Mouse (Mus musculus) liver, embryonic 13.5 days (tissue): ENCODE data around the gene Fam222b. TPM values are rescaled to one million over a fixed set of nuclear protein-coding genes. Genes with fewer than 3 reads are reported as not detected.

ENCODE experiments used
- ATAC-seq: fragments of 200-750 bp; cut with Nextera tagmentation; 2 replicates; pipeline ENCODE4 v1.8.0; 2017; ENCODE audit warnings: low read depth, mild to moderate bottlenecking, moderate number of reproducible peaks, moderate library complexity
- DNase-seq: peaks from one replicate; pipeline ENCODE4 v3.0.0; 2022
- H3K27ac ChIP-seq: fragments of 300-500 bp; sonication (generic); 2 replicates; pipeline ENCODE4 v1.5.1; 2015; ENCODE audit warnings: moderate library complexity, mild to moderate bottlenecking, inconsistent platforms
- H3K27me3 ChIP-seq: fragments of 300-500 bp; sonication (generic); 2 replicates; pipeline ENCODE4 v1.6.1; 2015; ENCODE audit warnings: mild to moderate bottlenecking, inconsistent platforms
- H3K36me3 ChIP-seq: fragments of 300-500 bp; sonication (generic); 2 replicates; pipeline ENCODE4 v1.6.1; 2015; ENCODE audit warnings: mild to moderate bottlenecking, inconsistent platforms
- H3K4me1 ChIP-seq: fragments of 300-500 bp; sonication (generic); replicated peaks from 2 replicates; pipeline ENCODE4 v1.6.1; 2015; ENCODE audit warnings: inconsistent platforms
- H3K4me2 ChIP-seq: fragments of 300-500 bp; sonication (generic); 2 replicates; pipeline ENCODE4 v1.6.1; 2015; ENCODE audit warnings: inconsistent platforms, mild to moderate bottlenecking, moderate library complexity
- H3K4me3 ChIP-seq: fragments of 300-500 bp; sonication (generic); replicated peaks from 2 replicates; pipeline ENCODE4 v1.5.1; 2015; ENCODE audit warnings: mild to moderate bottlenecking, inconsistent platforms
- H3K9ac ChIP-seq: fragments of 300-500 bp; sonication (generic); 2 replicates; pipeline ENCODE4 v1.6.1; 2015; ENCODE audit warnings: mild to moderate bottlenecking, inconsistent platforms
- H3K9me3 ChIP-seq: fragments of 300-500 bp; sonication (generic); replicated peaks from 2 replicates; pipeline ENCODE4 v1.6.1; 2016; ENCODE audit warnings: inconsistent platforms
- WGBS: fragments of 180-500 bp; shearing (Covaris S2); methylation state at CpG from one replicate; pipeline ENCODE4 v1.1.7; 2015; ENCODE audit not compliant: insufficient replicate concordance; 5-methylcytosine and 5-hydroxymethylcytosine counted together
- polyA plus RNA-seq: library from polyadenylated mRNA; unstranded; fragments of >200 nt; fragmentation: Nextera tagmentation; extraction: Ambion mirVana; gene quantifications from 2 replicates; pipeline ENCODE4 v1.2.1, GENCODE M21; 2015

The Fam222b gene
- polyA plus RNA-seq, 1 experiment from 2014 or later = 3.7 TPM

GRCm38 (mm10) chr11:78069130-78069529 lies 25.3 kb upstream of the Fam222b start:
- peak overlapping the region; percentile 44 for H3K4me3 ChIP-seq

GRCm38 (mm10) chr11:78069646-78070045 lies 24.8 kb upstream of the Fam222b start:
- peak overlapping the region; percentile 72 for H3K4me3 ChIP-seq

More at GRCm38 (mm10) chr11:78069130-78069529, 25.3 kb upstream of the Fam222b start:
- H3K4me2 ChIP-seq = peak overlapping the region; percentile 79
- DNase-seq = no peak
- H3K27ac ChIP-seq = peak overlapping the region; percentile 100
- peak overlapping the region; percentile 83 for H3K9ac ChIP-seq
- 16% methylated on average over 5 of the region's 5 CpGs for WGBS
- H3K4me1 ChIP-seq = peaks cover 79% of the 10 kb centered on the region
- peaks cover 18% of the 10 kb centered on the region for H3K36me3 ChIP-seq
- H3K9me3 ChIP-seq = no peaks in the 10 kb centered on the region
- H3K27me3 ChIP-seq = no peaks in the 10 kb centered on the region
- no peak for ATAC-seq

GRCm38 (mm10) chr11:78071938-78072337 lies 22.5 kb upstream of the Fam222b start:
- Histone ChIP-seq H3K9ac (peak overlapping the region; percentile 98), H3K4me3 (peak overlapping the region; percentile 72), H3K4me1 (peaks cover 76% of the 10 kb centered on the region), H3K4me2 (peak overlapping the region; percentile 79), H3K36me3 (peaks cover 46% of the 10 kb centered on the region), H3K27ac (peak overlapping the region; percentile 100), H3K9me3 (no peaks in the 10 kb centered on the region), H3K27me3 (no peaks in the 10 kb centered on the region)
- WGBS = 39% methylated on average over 5 of the region's 5 CpGs
- DNase-seq = peak; percentile 37
- ATAC-seq = no peak

More at GRCm38 (mm10) chr11:78069646-78070045, 24.8 kb upstream of the Fam222b start:
- Histone ChIP-seq H3K4me2 (peak overlapping the region; percentile 79), H3K27me3 (no peaks in the 10 kb centered on the region), H3K36me3 (peaks cover 23% of the 10 kb centered on the region), H3K27ac (peak overlapping the region; percentile 100), H3K9ac (peak overlapping the region; percentile 98), H3K4me1 (peaks cover 79% of the 10 kb centered on the region), H3K9me3 (no peaks in the 10 kb centered on the region)
- 9% methylated on average over 6 of the region's 6 CpGs for WGBS
- DNase-seq (peak; percentile 94), ATAC-seq (peak; percentile 65)

GRCm38 (mm10) chr11:78072425-78073130 lies 21.9 kb upstream of the Fam222b start:
- peak; percentile 89 for DNase-seq
- Histone ChIP-seq H3K36me3 (peaks cover 52% of the 10 kb centered on the region), H3K4me1 (peaks cover 74% of the 10 kb centered on the region), H3K9me3 (no peaks in the 10 kb centered on the region), H3K27ac (peak overlapping the region; percentile 100), H3K4me3 (peak overlapping the region; percentile 72), H3K27me3 (no peaks in the 10 kb centered on the region), H3K9ac (peak overlapping the region; percentile 98), H3K4me2 (peak overlapping the region; percentile 79)
- peak; percentile 24 for ATAC-seq
- WGBS = 9% methylated on average over 6 of the region's 6 CpGs

GRCm38 (mm10) chr11:78073577-78074276 lies 20.7 kb upstream of the Fam222b start:
- Histone ChIP-seq H3K27ac (peak overlapping the region; percentile 100), H3K4me1 (peaks cover 72% of the 10 kb centered on the region), H3K27me3 (no peaks in the 10 kb centered on the region), H3K9ac (peak overlapping the region; percentile 98), H3K4me3 (peak overlapping the region; percentile 72), H3K9me3 (no peaks in the 10 kb centered on the region), H3K36me3 (peaks cover 59% of the 10 kb centered on the region), H3K4me2 (peak overlapping the region; percentile 79)
- WGBS = 38% methylated on average over 9 of the region's 9 CpGs
- DNase-seq (peak; percentile 84), ATAC-seq (peak; percentile 73)

- WGBS = 30% methylated on average over 2 of the region's 2 CpGs
- Histone ChIP-seq H3K9ac (peak overlapping the region; percentile 98), H3K9me3 (no peaks in the 10 kb centered on the region), H3K27me3 (no peaks in the 10 kb centered on the region), H3K4me2 (peak overlapping the region; percentile 79), H3K4me3 (peak overlapping the region; percentile 72), H3K27ac (peak overlapping the region; percentile 100), H3K4me1 (peaks cover 72% of the 10 kb centered on the region), H3K36me3 (peaks cover 59% of the 10 kb centered on the region)
- no peak for DNase-seq
- peak; percentile 63 for ATAC-seq
Observed at GRCm38 (mm10) chr11:78074277-78074652, 20.2 kb upstream of the Fam222b start.

GRCm38 (mm10) chr11:78074666-78075065 lies 19.8 kb upstream of the Fam222b start:
- peak overlapping the region; percentile 100 for H3K27ac ChIP-seq
- 50% methylated on average over 4 of the region's 4 CpGs for WGBS
- ATAC-seq = no peak
- no peak for DNase-seq
- peaks cover 59% of the 10 kb centered on the region for H3K36me3 ChIP-seq
- no peaks in the 10 kb centered on the region for H3K27me3 ChIP-seq
- H3K4me2 ChIP-seq = peak overlapping the region; percentile 79
- peak overlapping the region; percentile 72 for H3K4me3 ChIP-seq
- peaks cover 73% of the 10 kb centered on the region for H3K4me1 ChIP-seq
- peak overlapping the region; percentile 98 for H3K9ac ChIP-seq
- H3K9me3 ChIP-seq = no peaks in the 10 kb centered on the region

GRCm38 (mm10) chr11:78079961-78080921 lies 14.2 kb upstream of the Fam222b start, which contains the start of gene Eral1:
TSS of gene Eral1 (minus strand) at chr11:78080383.
- H3K27ac ChIP-seq = peak within 1 kb of the TSS; percentile 82
- peaks cover 47% of the 10 kb centered on the region for H3K4me1 ChIP-seq
- ATAC-seq = peak; percentile 91
- under 1% methylated on average over 42 of the region's 42 CpGs for WGBS
- H3K4me3 ChIP-seq = peak within 1 kb of the TSS; percentile 85
- peak within 1 kb of the TSS; percentile 87 for H3K9ac ChIP-seq
- peak within 1 kb of the TSS; percentile 80 for H3K4me2 ChIP-seq
- H3K36me3 ChIP-seq = peaks cover 30% of the 10 kb centered on the region
- H3K9me3 ChIP-seq = no peaks in the 10 kb centered on the region
- DNase-seq = peak; percentile 76
- no peaks in the 10 kb centered on the region for H3K27me3 ChIP-seq

- ATAC-seq (no peak), DNase-seq (no peak)
- Histone ChIP-seq H3K4me3 (no peak overlapping the region), H3K27ac (no peak overlapping the region), H3K9ac (no peak overlapping the region), H3K4me2 (no peak overlapping the region), H3K36me3 (no peaks in the 10 kb centered on the region), H3K27me3 (no peaks in the 10 kb centered on the region), H3K9me3 (no peaks in the 10 kb centered on the region), H3K4me1 (peaks cover 21% of the 10 kb centered on the region)
- 0% methylated on average over 1 of the region's 1 CpGs for WGBS
Observed at GRCm38 (mm10) chr11:78083595-78083994, 10.9 kb upstream of the Fam222b start.

- no peak overlapping the region for H3K4me3 ChIP-seq
- ATAC-seq (no peak), DNase-seq (no peak)
- WGBS = 61% methylated on average over 4 of the region's 4 CpGs
- no peaks in the 10 kb centered on the region for H3K36me3 ChIP-seq
- no peak overlapping the region for H3K4me2 ChIP-seq
- H3K4me1 ChIP-seq = no peaks in the 10 kb centered on the region
- H3K27ac ChIP-seq = no peak overlapping the region
- no peak overlapping the region for H3K9ac ChIP-seq
- H3K9me3 ChIP-seq = no peaks in the 10 kb centered on the region
- no peaks in the 10 kb centered on the region for H3K27me3 ChIP-seq
Observed at GRCm38 (mm10) chr11:78086925-78087479, 7.5 kb upstream of the Fam222b start.
